Mouse (Mus musculus) 3134 (cell line): ENCODE results near the gene Grrp1.
"Not testable (repeated sequence)": the region's sequence is repeated elsewhere in the genome, so short reads cannot be mapped to it uniquely, and the experiment has no call there.

Experiments used
- DNase-seq: peaks from one replicate; pipeline ENCODE4 v3.0.0-alpha.2; 2011; ENCODE audit warnings: low spot score; ENCODE audit not compliant: insufficient read length; ENCODE audit errors: extremely low read depth

The Grrp1 gene

GRCm38 (mm10) chr4:134253722-134254324, at the start of gene Grrp1:
Gene Grrp1, minus strand, starts transcription at chr4:134254106.
- DNase-seq: no peak

DNA sequence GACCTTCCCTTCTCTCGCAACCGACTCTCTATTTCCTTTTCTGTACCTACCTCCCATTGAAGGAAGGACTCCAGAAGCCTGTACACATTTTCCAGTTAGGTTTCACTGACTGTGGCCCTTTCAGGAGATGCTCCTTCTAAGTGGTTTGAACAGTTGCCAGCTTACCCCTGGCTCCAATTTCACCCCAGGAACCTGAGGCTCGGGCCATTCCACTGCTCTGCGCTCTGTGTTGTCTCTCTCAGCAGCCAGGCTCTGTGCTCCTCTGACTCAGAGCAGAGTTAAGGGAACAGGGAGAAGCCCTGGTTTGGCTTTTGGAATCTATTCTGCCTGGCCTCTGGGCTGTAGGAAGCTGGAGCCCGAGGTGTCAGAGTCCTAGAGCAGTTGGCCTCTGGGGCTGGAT, 48.2 kb upstream of the Grrp1 start:
- no peak for DNase-seq

GRCm38 (mm10) chr4:134300316-134300715, 46.4 kb upstream of the Grrp1 start:
- no peak for DNase-seq

DNA sequence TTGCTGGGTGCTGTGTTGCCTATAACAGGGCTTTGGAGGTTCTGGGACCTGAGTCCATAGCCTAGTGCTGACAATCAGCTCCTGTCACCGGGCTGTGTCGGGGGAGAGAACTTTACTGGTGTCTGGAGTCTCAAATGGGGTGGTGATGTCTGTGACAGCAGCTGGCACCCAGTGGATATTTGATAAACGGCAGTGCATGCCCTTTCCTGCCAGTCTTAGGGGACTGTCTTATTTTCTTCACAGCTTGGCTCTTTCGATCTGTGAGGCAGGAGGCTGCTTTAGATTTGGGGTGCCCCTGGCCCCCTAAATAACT, 45.5 kb upstream of the Grrp1 start:
- DNase-seq: no peak

- DNase-seq: no peak
Measured at GRCm38 (mm10) chr4:134298626-134299497, 45.0 kb upstream of the Grrp1 start.

DNA sequence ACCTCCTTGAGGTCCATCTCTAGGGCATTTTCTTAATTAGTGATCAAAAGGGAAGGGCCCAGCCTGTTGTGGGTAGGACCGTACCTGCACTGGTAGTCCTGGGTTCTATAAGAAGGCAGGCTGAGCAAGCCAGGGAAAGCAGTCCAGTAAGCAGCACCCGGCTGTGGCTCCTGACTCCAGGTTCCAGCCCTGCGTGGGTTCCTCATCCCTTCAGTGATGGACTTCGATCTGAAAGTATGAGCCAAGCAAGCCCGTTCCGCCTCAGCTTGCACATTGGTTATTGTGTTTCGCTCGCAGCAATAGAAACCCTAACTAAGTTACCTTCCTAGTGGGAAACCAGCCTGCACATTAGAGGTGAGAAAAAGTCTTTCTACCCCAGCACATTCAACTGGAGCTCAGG, 43.5 kb upstream of the Grrp1 start:
- DNase-seq: no peak

DNA sequence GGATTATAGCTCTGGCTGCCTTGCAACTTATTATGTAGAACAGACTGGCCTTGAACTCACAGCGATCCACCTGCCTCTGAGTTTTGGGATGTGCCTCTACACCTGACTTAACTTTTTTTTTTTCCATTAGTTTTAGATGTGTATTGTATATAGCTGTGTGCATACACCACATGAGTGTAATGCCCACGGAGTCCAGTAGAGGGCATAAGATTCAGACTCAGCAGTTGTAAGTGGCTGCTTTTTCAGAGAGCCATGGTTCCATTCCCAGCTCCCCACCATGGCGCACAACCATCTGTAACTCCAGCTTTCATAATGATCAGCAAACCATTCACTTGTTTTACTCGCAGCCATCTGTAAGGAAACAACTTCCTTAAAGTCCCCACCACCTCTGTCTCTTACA, 42.6 kb upstream of the Grrp1 start:
- DNase-seq: no peak

DNA sequence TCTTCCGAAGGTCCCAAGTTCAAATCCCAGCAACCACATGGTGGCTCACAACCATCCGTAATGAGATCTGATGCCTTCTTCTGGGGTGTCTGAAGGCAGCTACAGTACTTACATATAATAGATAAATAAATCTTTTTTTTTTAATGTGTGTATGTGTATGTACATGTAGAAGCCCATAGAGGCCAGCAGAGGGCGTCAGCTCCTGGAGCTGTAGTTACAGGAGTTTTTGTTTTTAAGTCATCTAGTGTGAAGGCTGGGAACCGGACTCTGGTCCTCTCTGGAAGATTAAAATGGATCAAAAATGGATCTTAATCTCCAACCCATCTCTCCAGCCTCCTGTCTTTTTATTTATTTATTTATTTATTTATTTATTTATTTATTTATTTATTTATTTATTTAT, 42.2 kb upstream of the Grrp1 start:
- DNase-seq: not testable (repeated sequence)

DNA sequence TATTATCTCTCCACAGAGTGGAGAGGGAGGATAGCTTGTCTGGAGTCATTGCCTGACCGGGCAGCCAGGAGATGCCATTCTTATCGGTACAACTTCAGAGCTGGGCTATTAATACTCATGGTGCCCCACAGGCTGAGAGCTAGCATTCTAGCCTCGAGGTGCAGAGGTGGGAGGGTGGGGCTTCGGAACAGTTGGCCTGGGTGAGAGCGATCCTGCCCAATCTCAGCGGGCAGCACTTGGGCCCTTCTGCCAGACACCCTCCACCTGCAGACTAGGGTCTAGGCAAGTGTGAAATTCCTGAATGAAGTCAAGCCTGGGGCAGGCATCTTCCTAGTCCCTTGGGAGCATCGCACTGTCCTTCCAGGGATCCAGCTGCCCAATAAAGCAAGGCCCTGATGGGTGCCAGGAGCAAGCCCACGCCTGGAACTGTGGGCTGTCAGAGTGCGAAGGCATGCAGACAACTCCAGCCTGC, 39.8 kb upstream of the Grrp1 start:
- DNase-seq: no peak

DNA sequence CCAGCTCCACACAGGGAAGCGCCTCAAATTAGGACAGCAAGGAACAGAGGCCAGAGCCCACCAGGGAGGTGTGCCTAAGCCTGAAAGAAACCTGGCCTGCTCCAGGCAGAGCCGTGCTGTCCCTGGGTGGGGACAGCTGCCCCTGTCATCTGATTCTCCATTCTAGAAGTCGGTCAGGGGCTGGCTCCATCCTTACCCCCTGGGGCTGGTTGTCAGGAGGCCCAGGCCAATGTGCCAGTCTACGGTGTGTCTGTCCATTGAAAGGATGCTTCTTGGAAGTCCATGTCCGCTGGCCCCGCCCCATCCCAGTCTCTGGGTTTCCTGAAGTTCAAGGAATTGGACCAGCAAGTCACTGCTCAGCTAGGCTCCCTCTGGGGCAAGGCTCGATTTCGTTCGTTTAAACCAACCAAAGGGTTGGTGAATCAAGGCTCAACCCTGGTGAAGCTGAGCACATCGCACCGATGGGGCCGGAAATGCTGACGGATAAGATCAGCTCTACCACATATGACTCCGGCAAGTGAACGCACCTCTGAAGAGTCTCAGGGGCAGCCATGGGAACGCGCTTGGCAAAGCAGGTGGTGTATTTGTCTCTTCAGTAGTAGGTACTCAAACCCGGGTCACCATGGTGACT, 39.3 kb upstream of the Grrp1 start:
- no peak for DNase-seq

- no peak for DNase-seq
Measured at GRCm38 (mm10) chr4:134292067-134292466, 38.2 kb upstream of the Grrp1 start.

GRCm38 (mm10) chr4:134288397-134289256, 34.7 kb upstream of the Grrp1 start:
- DNase-seq: no peak

- DNase-seq: peak; percentile 85
Measured at GRCm38 (mm10) chr4:134287575-134288025, 33.7 kb upstream of the Grrp1 start, which contains the start of gene Pdik1l. Gene Pdik1l, minus strand, starts transcription at chr4:134287895.

DNA sequence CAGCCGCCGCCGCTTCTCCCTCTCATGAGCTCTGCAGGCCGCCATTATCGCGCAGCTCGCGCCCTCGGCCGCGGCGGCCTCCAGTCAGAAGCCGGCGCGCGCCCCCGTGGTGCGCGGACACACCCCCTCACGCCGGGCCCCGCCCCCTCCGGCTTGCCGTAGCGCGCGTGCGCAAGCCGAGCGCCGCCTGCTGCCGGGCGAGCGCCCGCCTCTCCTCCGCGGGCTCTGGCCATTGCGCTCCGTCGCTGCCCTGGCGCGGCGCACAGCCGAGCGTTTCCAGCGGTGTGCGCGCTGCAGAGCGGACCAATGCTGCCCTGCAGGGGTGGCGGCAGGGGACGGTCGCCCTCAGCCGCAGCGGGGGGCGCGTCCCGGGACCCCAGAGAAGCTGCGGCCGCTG, 33.3 kb upstream of the Grrp1 start:
- DNase-seq: peak; percentile 92

DNA sequence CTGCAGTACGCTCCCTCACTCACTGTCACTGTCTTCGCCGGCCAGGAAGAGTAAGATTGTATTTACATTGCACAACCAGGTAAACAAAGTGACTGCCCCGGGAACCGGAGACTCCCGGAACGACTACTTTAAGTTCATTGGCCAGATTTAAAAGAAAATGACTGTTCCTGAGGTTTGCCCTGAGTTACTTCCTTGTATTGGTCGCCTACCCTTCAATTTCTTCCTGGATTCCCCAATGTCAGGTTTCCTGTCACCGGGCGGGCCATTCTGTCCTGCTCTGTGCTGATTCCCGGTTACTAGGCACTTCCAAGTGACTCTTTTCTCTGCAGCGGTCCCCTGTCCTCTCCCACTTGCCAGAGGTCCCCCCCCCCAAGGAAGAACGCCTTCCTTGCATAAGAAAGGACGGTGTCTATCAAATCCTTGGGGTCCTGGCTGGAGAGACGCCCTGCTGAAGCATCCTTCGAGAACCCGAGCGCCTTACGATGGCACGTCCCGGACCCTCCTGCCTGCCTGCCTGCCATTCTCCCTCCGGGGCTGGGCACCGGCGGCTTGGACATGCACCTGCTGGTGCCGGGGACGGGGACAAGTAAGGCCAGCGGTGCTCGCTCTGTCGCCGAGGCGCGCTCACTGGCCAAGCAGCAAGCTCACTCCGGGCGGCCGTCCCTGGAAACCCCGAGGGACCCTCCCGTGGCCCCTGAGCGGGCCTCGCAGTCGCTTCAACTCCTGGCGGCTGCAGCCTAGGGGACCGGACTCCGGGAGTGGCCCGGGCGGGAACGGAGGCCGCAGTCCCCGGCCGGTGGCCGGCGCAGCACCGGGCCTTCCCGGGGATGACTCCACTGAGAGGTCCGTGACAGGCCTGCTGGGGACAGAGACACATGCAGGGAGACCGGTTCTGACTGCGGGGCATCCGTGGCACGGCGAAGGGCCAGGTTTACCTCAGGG, 32.6 kb upstream of the Grrp1 start:
- DNase-seq: no peak

DNA sequence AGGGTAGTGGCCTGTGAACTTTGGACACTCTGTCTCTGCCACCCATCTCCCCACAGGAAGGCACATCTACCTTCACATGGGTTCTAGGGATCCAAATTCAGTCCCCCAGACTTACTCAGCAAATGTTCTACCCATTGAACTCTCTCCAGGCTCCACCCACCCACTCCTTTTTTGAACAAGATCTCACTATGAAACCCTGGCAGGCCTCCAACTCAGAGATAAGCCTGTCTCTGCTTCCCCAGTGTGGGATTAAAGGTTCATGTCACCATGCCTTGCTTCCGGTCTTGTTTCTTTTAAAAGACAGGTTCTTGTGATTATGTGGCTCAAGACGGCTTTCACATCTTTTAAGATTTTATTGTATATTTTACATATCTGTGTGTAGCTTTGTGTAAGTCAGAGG, 31.0 kb upstream of the Grrp1 start:
- DNase-seq: no peak

GRCm38 (mm10) chr4:134273417-134274345, 19.8 kb upstream of the Grrp1 start:
- DNase-seq: no peak

DNA sequence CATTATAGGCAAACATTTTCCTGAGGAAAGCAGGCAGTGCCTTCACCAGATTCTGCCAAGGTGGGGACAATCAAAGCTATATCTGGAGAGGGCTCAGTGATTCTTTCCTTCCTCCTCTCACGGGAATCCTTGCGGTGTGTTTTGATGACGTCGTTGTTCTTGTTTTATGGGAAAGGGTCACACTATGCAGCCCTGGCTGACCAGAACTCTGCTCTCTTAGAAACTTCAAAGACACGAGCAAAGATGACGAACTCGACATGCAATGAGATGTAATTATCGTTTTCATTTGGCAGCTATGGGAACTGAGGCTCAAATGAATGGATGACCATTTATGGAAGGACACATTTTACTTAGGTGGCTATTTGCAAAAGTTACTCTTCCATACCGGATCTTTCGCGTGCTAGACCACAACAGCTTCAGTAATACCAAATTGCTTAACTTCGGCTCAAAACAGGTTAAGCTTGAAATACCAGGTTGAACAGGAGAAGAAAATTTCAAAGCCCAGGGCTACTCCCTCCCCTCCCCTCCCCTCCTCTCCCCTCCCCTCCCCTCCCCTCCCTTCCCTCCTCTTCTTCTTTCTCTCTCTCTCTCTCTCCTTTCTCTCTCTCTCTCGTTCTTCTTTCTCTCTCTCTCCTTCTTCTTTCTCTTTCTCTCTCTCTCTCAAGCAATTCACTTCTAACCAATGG, 19.0 kb upstream of the Grrp1 start:
- DNase-seq: no peak
